Mouse (Mus musculus) testis, adult 2 months (tissue): ENCODE data around the gene Wdr86.

Source experiments
- CTCF ChIP-seq: fragments of 200-500 bp; IDR thresholded peaks from 2 replicates; pipeline ENCODE4 v1.5.1; 2012; ENCODE audit warnings: low read depth, mild to moderate bottlenecking, inconsistent platforms, low read length, moderate library complexity; ENCODE audit not compliant: control insufficient read depth, insufficient read depth, insufficient replicate concordance
- POLR2A ChIP-seq: fragments of 200-500 bp; IDR thresholded peaks from 2 replicates; pipeline ENCODE4 v1.6.1; 2012; ENCODE audit warnings: low read depth, mild to moderate bottlenecking, inconsistent platforms, low read length, moderate library complexity; ENCODE audit not compliant: control insufficient read depth

DNA sequence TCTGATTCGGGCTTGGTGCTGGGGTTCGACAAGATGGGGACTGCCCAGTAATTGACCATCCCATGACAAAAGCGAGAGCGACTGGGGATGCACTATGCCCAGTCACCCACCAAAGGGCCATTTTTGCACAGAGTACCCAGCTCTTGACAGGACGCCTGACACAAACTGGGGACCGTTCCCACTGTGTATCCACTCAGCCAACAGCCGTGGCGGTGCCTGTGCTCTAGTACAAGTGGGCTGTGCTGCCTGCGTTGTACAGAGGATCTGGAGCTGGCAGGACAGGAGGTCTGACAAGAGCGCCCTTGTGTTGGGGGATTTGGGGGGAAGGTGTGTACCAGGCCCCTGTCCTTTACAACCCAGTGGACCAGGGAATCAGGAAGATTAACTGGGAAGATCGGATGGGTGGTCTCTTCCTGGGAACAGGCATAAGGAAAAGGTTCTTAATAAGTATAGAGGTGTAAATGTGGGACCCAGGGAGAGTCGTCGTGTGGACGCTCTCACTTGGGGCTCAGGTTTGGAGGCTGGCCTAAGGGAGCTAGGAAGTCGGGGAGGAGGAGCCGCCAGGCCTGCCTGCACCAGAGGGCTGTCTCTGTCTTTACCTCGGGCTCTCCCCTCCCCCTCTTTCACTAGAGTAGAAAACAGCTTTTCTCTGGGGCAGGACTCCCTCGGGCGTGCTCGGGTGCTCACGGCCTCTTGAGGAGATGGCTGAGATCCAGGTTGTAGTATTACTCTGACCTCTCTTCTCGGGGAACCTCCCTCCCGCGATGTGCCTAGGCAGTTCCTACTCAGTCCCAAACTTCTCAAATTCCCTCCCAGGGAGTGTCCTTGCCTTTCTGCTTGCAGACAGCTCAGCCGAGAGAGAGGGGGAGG lies 21.0 kb upstream of the Wdr86 start:
- TF ChIP-seq CTCF (no peak), POLR2A (no peak)
